8 mouse cellular contexts compared by ENCODE assay signal in genomic region chr16:33882540-33882939, GRCm38 (mm10). TPM values are rescaled to one million over a fixed set of nuclear protein-coding genes. Genes with fewer than 3 reads are reported as not detected.
DNase-seq lines count a peak whose midpoint lies in the region; ATAC-seq and TF ChIP-seq lines count a peak whose summit lies in the region.

No protein-coding gene starts in this region.

- no peaks in the 10 kb centered on the region for H3K36me3 ChIP-seq in intestine, embryonic 15.5 days

- H3K4me3 ChIP-seq in cerebellum, adult 2 months (replicated peaks; ENCODE audit: insufficient read depth, low read depth, low read length) = no peak overlapping the region
- no peak overlapping the region for H3K4me3 ChIP-seq in intestine, embryonic 15.5 days (replicated peaks)

- H3K4me1 ChIP-seq in cerebellum, adult 2 months (ENCODE audit: control insufficient read depth, insufficient read depth, low read length) = peaks cover 32% of the 10 kb centered on the region
- H3K4me1 ChIP-seq in intestine, embryonic 15.5 days (replicated peaks) = peaks cover 45% of the 10 kb centered on the region

- TF ChIP-seq POLR2A in cerebellum, adult 2 months (IDR thresholded peaks at IDR 0.05; ENCODE audit: borderline replicate concordance, insufficient read depth, low read length) = no peak

- H3K4me2 ChIP-seq in intestine, embryonic 15.5 days (replicated peaks) = no peak overlapping the region

- 24% methylated on average over 4 of the region's 4 CpGs for WGBS in cerebellum, adult 2 months
- WGBS in intestine, embryonic 15.5 days = 54% methylated on average over 4 of the region's 4 CpGs

- 0 out of 2 replicates have a peak, but pooled peaks have one; percentile 21 for ATAC-seq in intestine, embryonic 15.5 days

- H3K9me3 ChIP-seq in intestine, embryonic 15.5 days = no peaks in the 10 kb centered on the region

- no peak overlapping the region; the same call in 1 of the 2 replicates for H3K27ac ChIP-seq in cerebellum, adult 2 months (ENCODE audit: insufficient read depth, low read length)
- peak overlapping the region; percentile 61 for H3K27ac ChIP-seq in intestine, embryonic 15.5 days

- no peak for TF ChIP-seq CTCF in cerebellum, adult 2 months (IDR thresholded peaks at IDR 0.05; ENCODE audit: borderline replicate concordance, insufficient read depth, low read depth, low read length)

- peak; percentile 41 to 64 for DNase-seq in cerebellum, adult 2 months
- no peak for DNase-seq in cerebellum, postnatal 36 days
- DNase-seq in ovary, postnatal 14 days (ENCODE audit: low spot score) = peak; percentile 48
- no peak for DNase-seq in ovary, postnatal 36 days (ENCODE audit: low spot score)
- peak; percentile 88 for DNase-seq in skeletal muscle tissue, adult 2 months (ENCODE audit: low read depth, low spot score)
- DNase-seq in right cerebral cortex, adult 2 months (ENCODE audit: low spot score in 2 of 2) = no peak
- DNase-seq in c-Kit-positive CD71-positive TER-119-positive erythroid progenitor cells, embryonic 14.5 days (ENCODE audit: low spot score) = no peak

- H3K9ac ChIP-seq in intestine, embryonic 15.5 days = no peak overlapping the region

- no peaks in the 10 kb centered on the region for H3K27me3 ChIP-seq in cerebellum, adult 2 months (ENCODE audit: control insufficient read depth, insufficient read depth, low read length)
- H3K27me3 ChIP-seq in intestine, embryonic 15.5 days (replicated peaks) = no peaks in the 10 kb centered on the region

RNA-seq across cellular contexts. Expression of gene Itgb5, which starts 53.1 kb away (rescaled TPM):
- polyA plus RNA-seq in cerebellum, adult 2 months (2012; rRNA removed) = 59.0 and 66.8 TPM in 2 replicates
- polyA plus RNA-seq in intestine, embryonic 15.5 days (2015; fragmentation: Nextera tagmentation; extraction: Ambion mirVana) = 35.8 and 36.1 TPM in 2 replicates

Comparison
In these comparisons a context has a peak if more than half of its experiments do, and no peak if none do; other contexts are left out.
1. DNase-seq: peak in cerebellum, adult 2 months (2 of 2), ovary, postnatal 14 days (single experiment) and skeletal muscle tissue, adult 2 months (single experiment); none in cerebellum, postnatal 36 days (0 of 2), ovary, postnatal 36 days (single experiment), right cerebral cortex, adult 2 months (0 of 2) and c-Kit-positive CD71-positive TER-119-positive erythroid progenitor cells, embryonic 14.5 days (single experiment).